Comparison of ENCODE assay signal across 26 mouse cellular contexts in the genomic region with DNA sequence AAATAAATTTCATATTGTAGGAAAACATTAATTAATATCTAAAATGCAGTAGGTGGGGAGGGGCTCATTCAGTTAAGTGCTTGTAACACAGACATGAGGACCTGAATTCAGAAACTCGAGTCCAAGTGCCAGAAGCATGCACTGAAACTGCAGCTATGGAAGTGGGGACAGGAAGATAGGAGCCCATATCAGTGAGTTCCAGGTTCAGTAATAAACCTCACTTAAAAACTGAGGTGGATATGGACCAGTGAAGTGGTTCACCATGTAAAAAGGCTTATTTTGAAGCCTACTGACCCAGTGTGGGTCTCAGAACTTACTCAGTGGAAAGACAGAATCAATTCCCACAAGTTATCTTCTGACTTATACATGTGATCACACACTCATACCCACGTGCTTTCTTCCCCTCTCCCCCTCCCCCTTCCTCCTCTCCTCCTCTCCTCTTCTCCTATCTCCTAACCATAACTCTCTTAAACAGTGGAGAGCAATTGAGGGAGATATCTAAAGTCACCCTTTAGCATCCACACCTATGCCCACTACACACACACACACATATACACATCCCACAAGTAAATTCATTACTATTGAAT. TPM values are rescaled to one million over a fixed set of nuclear protein-coding genes. Genes with fewer than 3 reads are reported as not detected.
"Had no signal": no experiment of that assay in that cellular context is flagged by ENCODE, and none has a peak within 500 bp of the region (broad histone marks: within the 10 kb centered on the region; RNA-seq: fewer than 3 reads in every experiment).

No protein-coding gene starts in this region.

- H3K4me2 ChIP-seq: heart, embryonic 11.5 days; heart, embryonic 13.5 days; heart, embryonic 15.5 days; hindbrain, embryonic 13.5 days; hindbrain, embryonic 15.5 days; intestine, embryonic 15.5 days; limb, embryonic 13.5 days; limb, embryonic 15.5 days had no signal

- H3K4me1 ChIP-seq: heart, embryonic 13.5 days; heart, embryonic 15.5 days; hindbrain, embryonic 13.5 days; hindbrain, embryonic 15.5 days; intestine, embryonic 15.5 days; limb, embryonic 13.5 days; limb, embryonic 15.5 days had no signal

- H3K36me3 ChIP-seq: heart, embryonic 13.5 days; heart, embryonic 15.5 days; intestine, embryonic 15.5 days; limb, embryonic 13.5 days; limb, embryonic 15.5 days had no signal

- H3K27ac ChIP-seq: heart, adult 2 months; heart, embryonic 13.5 days; heart, embryonic 15.5 days; hindbrain, embryonic 13.5 days; hindbrain, embryonic 15.5 days; intestine, embryonic 15.5 days; limb, embryonic 13.5 days; limb, embryonic 15.5 days had no signal

- H3K4me3 ChIP-seq: heart, adult 2 months; heart, embryonic 13.5 days; heart, embryonic 15.5 days; hindbrain, embryonic 13.5 days; hindbrain, embryonic 15.5 days; intestine, embryonic 15.5 days; limb, embryonic 13.5 days; limb, embryonic 15.5 days had no signal

- H3K9me3 ChIP-seq: heart, embryonic 13.5 days; heart, embryonic 15.5 days; hindbrain, embryonic 13.5 days; hindbrain, embryonic 15.5 days; intestine, embryonic 15.5 days; limb, embryonic 13.5 days; limb, embryonic 15.5 days had no signal

- ATAC-seq: inflammation-experienced regulatory T-cells, adult 6 months; intestine, embryonic 15.5 days; intestine, postnatal 0 days had no signal

- H3K27me3 ChIP-seq: heart, embryonic 13.5 days; heart, embryonic 15.5 days; hindbrain, embryonic 13.5 days; hindbrain, embryonic 15.5 days; intestine, embryonic 15.5 days; limb, embryonic 13.5 days; limb, embryonic 15.5 days had no signal

- DNase-seq: gastrocnemius, postnatal 14 days; gastrocnemius, postnatal 36 days; heart, adult 11 months; heart, adult 2 months; heart, postnatal 14 days; heart, postnatal 36 days; kidney, adult 18-20 months; kidney, adult 8-10 months; kidney, postnatal 10 days; kidney, postnatal 36 days; layer of hippocampus, adult 9-11 months; layer of hippocampus, postnatal 36 days; left cerebral cortex, postnatal 4 days had no signal

- H3K9ac ChIP-seq: heart, embryonic 13.5 days; heart, embryonic 15.5 days; hindbrain, embryonic 13.5 days; hindbrain, embryonic 15.5 days; intestine, embryonic 15.5 days; limb, embryonic 13.5 days; limb, embryonic 15.5 days had no signal

RNA-seq across cellular contexts. Expression of gene Fam71d, which starts 31.5 kb away (rescaled TPM):
- polyA plus RNA-seq: heart, embryonic 11.5 days; heart, embryonic 13.5 days; inflammation-experienced regulatory T-cells, adult 6 months; intestine, embryonic 15.5 days; intestine, postnatal 0 days; kidney, embryonic 16.5 days; large intestine, adult 2 months; limb, embryonic 11.5 days; limb, embryonic 13.5 days; limb, embryonic 15.5 days had no signal
